Mouse (Mus musculus): ENCODE measurements around the gene Dhcr24. TPM values are rescaled to one million over a fixed set of nuclear protein-coding genes. Genes with fewer than 3 reads are reported as not detected.

Dhcr24 gene
- polyA plus RNA-seq, 1 experiment from 2014 or later: 8.1 TPM

DNA sequence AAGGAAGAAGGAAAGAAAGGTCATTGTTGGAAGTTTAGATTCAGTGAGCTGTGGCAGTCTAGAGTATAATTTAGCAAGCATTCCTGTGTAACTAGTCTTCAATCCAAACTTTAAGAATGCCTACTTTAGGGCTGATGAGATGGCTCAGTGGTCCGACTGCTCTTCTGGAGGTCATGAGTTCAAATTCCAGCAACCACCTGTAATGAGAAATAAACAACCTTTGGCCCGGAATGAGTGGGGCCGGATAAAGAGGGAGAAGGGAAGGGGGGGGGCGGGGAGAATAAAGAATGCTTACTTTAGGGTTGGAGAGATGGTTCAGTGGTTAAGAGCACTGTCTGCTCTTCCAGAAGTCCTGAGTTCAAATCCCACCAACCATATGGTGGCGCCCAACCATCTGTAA, 3.6 kb upstream of the Dhcr24 start:
- H3K4me2 ChIP-seq (ENCODE audit: low read depth, low read length): no peak overlapping the region
- H3K9ac ChIP-seq (ENCODE audit: low read depth, low read length): no peak overlapping the region
- 65% methylated on average over 5 of the region's 5 CpGs for WGBS (ENCODE audit: insufficient replicate concordance)
- H3K27me3 ChIP-seq (ENCODE audit: control insufficient read depth, insufficient read depth, low read depth, low read length): no peaks in the 10 kb centered on the region
- no peak overlapping the region for H3K4me3 ChIP-seq (ENCODE audit: low read depth, low read length)
- no peaks in the 10 kb centered on the region for H3K36me3 ChIP-seq (ENCODE audit: control insufficient read depth, insufficient read depth)
- H3K9me3 ChIP-seq (replicated peaks; ENCODE audit: control insufficient read depth, low read length): no peaks in the 10 kb centered on the region
- no peak for ATAC-seq (ENCODE audit: low read depth)
- H3K27ac ChIP-seq (ENCODE audit: low read length): no peak overlapping the region
- peaks cover 17% of the 10 kb centered on the region for H3K4me1 ChIP-seq (ENCODE audit: control insufficient read depth, low read depth, low read length)

DNA sequence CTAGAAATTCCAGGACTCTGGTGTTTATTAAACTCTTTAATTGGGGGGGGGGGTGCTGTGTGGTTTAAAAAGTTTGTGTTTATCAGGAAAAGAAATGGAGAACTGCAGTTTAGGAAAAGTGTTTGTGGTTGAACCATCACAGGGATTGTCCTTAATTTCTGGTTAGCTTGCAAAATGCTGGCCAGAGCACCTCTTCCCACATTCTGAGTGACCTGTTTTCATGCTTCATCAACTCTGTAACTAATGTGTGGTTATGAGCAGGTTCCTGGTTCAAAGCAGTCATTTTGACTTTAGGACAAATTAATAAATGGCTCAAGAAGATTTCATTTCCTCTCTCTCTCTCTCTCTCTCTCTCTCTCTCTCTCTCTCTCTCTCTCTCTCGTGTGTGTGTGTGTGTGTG, 2.9 kb upstream of the Dhcr24 start:
- Histone ChIP-seq H3K4me2 (ENCODE audit: low read depth, low read length) (no peak overlapping the region), H3K27ac (ENCODE audit: low read length) (no peak overlapping the region), H3K4me1 (ENCODE audit: control insufficient read depth, low read depth, low read length) (peaks cover 24% of the 10 kb centered on the region), H3K4me3 (ENCODE audit: low read depth, low read length) (no peak overlapping the region), H3K36me3 (ENCODE audit: control insufficient read depth, insufficient read depth) (no peaks in the 10 kb centered on the region), H3K27me3 (ENCODE audit: control insufficient read depth, insufficient read depth, low read depth, low read length) (no peaks in the 10 kb centered on the region), H3K9me3 (replicated peaks; ENCODE audit: control insufficient read depth, low read length) (no peaks in the 10 kb centered on the region), H3K9ac (ENCODE audit: low read depth, low read length) (no peak overlapping the region)
- no CpG with 5 or more reads among the region's 1 CpGs for whole genome bisulfite sequencing (ENCODE audit: insufficient replicate concordance)
- ATAC-seq (ENCODE audit: low read depth): no peak

DNA sequence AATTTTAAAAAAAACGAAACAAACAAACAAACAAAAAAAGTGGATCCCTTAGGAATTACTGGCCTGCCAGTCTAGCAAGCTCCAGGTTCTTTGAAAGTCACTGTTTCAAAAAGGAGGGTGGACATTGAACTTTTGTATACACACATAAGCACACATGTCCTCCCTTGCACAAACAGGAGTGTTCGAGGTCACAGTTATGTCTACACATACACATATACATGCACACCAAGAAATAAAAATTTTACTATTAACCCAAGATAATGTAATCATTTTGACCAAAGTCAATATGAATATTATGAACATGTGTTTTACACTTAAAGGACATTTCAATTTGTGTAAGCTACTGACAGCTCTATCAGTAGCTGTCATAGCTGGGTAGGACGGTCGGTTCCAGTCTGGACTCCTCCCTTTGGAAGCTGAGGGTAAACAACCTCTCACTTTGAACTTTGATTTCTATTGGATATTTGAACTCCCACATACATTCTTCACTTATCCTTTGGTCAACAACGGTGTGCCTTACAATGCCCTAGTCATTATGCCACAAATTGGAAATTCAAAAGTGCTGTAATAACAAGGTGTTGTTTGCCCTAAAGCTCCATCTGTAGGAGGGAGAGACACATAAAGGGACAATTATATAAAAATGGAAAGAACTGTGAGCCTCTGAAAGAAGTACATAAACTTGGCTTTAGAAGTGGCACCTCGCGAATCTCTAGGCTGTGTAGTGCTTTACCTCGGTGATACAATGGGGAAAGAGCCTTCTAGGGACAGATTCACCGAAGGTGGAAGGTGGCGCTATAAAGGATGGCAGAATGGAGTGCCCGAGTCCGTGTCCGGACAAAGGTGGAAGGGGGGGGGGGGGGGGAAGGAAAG, 1.3 kb upstream of the Dhcr24 start:
- no peak for ATAC-seq (ENCODE audit: low read depth)
- H3K4me2 ChIP-seq (ENCODE audit: low read depth, low read length): peak overlapping the region; percentile 95
- peaks cover 30% of the 10 kb centered on the region for H3K4me1 ChIP-seq (ENCODE audit: control insufficient read depth, low read depth, low read length)
- H3K9me3 ChIP-seq (replicated peaks; ENCODE audit: control insufficient read depth, low read length): no peaks in the 10 kb centered on the region
- H3K36me3 ChIP-seq (ENCODE audit: control insufficient read depth, insufficient read depth): peaks cover under 1% of the 10 kb centered on the region; the same call in 1 of the 2 replicates
- H3K27me3 ChIP-seq (ENCODE audit: control insufficient read depth, insufficient read depth, low read depth, low read length): no peaks in the 10 kb centered on the region
- H3K9ac ChIP-seq (ENCODE audit: low read depth, low read length): peak overlapping the region; percentile 68
- WGBS (ENCODE audit: insufficient replicate concordance): 27% methylated on average over 13 of the region's 13 CpGs
- H3K27ac ChIP-seq (ENCODE audit: low read length): peak overlapping the region; percentile 86
- H3K4me3 ChIP-seq (ENCODE audit: low read depth, low read length): peak overlapping the region; percentile 85

DNA sequence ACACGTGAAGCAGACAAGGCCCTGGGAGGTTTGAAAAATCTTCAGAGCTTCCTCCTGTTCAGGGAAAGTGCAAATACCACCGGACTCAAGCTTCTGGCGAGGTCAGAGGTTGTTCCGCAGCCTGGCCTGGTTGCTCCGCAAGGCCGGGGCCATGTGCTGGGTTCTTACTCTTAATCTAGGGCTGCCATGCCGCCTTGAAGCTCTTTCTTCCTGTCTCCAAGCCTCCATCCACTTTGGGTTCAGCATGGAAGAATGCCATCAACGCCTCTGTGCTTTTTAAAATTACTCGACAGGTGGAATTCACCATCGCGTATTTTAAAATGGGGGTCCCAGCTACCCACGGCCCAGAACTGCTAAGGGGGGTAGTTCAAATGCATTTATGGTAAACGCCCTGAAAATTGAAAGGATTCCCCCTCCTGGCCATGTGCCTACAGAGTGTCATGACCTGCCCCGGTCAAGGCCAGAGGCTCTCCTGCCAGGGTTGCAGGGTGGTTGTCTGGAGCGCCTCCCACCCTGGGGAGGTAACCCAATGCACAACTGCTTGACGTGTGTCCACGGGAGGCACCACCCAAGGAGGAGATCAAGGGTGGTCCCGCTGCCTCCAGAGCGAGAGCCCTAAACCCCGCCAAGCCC, 509 bp upstream of the Dhcr24 start:
- Histone ChIP-seq H3K4me3 (ENCODE audit: low read depth, low read length) (peak overlapping the region; percentile 85), H3K36me3 (ENCODE audit: control insufficient read depth, insufficient read depth) (peaks cover 7% of the 10 kb centered on the region), H3K4me1 (ENCODE audit: control insufficient read depth, low read depth, low read length) (peaks cover 30% of the 10 kb centered on the region), H3K9me3 (replicated peaks; ENCODE audit: control insufficient read depth, low read length) (no peaks in the 10 kb centered on the region), H3K27ac (ENCODE audit: low read length) (peak overlapping the region; percentile 86), H3K4me2 (ENCODE audit: low read depth, low read length) (peak overlapping the region; percentile 95), H3K9ac (ENCODE audit: low read depth, low read length) (peak overlapping the region; percentile 68), H3K27me3 (ENCODE audit: control insufficient read depth, insufficient read depth, low read depth, low read length) (no peaks in the 10 kb centered on the region)
- peak; percentile 67 for ATAC-seq (ENCODE audit: low read depth)
- 5% methylated on average over 18 of the region's 20 CpGs for WGBS (ENCODE audit: insufficient replicate concordance)

DNA sequence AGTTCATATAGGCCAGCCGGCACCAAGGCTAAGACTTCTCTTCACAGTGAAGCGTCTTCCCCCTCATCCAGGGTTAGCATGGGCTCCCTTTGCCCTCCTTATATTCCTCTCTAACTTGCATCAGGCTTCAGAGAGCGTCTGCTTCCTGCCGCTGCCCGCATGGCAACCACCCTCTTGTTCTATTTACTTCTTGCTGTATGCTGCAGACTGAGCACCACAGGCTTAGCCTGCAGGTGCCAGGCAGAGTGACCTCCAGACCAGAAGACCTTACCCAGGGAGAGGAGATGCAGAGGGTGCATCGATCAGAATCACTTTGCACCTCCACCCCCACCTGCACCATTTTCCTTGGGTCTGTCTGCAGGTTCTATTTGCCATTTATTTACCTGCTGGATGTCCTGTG, 1.2 kb downstream of the Dhcr24 start:
- Histone ChIP-seq H3K9ac (ENCODE audit: low read depth, low read length) (peak overlapping the region; percentile 80), H3K27me3 (ENCODE audit: control insufficient read depth, insufficient read depth, low read depth, low read length) (no peaks in the 10 kb centered on the region), H3K9me3 (replicated peaks; ENCODE audit: control insufficient read depth, low read length) (no peaks in the 10 kb centered on the region), H3K27ac (ENCODE audit: low read length) (peak overlapping the region; percentile 86), H3K4me2 (ENCODE audit: low read depth, low read length) (peak overlapping the region; percentile 95), H3K36me3 (ENCODE audit: control insufficient read depth, insufficient read depth) (peaks cover 10% of the 10 kb centered on the region), H3K4me1 (ENCODE audit: control insufficient read depth, low read depth, low read length) (peaks cover 30% of the 10 kb centered on the region), H3K4me3 (ENCODE audit: low read depth, low read length) (peak overlapping the region; percentile 85)
- 9% methylated on average over 6 of the region's 6 CpGs for WGBS (ENCODE audit: insufficient replicate concordance)
- no peak for ATAC-seq (ENCODE audit: low read depth)

DNA sequence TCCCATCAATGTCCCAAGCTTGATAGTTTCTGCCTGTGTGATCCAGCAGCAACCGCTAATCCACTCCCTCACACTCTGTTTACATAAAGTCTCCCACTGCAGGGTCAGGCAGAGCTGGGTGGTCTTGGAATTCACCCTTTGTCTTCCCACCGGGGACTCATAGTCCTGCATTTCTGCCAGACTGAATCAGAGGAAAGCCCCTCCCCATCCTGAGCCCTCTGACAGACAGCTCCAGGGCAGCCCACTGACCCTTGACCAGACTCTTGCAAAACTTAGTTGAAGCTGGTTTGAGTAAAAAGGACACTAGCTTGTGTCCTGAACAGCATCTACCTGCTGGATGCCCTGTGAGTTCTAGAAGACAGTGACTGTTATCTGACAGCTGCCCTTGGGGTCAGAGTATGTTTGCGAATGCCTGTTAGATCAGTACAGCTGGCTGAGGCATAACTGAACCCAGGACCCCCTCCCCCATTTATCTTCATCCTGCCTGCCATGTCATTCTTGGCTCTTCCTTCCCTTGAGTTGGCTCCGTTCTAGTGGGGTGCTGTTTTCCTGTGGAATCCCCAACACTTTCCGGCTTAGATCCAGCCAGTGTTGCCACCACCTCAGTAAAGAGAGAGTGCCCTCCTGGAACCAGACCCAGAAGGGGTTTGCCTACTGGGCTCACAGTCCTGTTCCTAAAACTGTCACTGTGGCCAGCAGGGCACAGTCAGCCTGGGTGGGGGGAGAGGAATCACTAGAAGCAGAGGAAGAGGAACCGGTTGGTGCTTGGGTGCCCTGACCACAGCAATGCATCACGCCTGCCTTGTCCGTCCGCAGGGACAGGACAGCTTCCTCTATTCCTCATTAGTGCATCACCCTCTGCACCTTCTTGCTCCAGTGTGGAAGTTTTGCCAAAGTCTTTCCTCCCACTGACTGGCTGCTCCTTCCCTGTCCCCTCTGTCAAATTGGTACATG, 2.3 kb downstream of the Dhcr24 start:
- ATAC-seq (ENCODE audit: low read depth): peak; percentile 2; the same call in 1 of the 2 replicates
- H3K9ac ChIP-seq (ENCODE audit: low read depth, low read length): no peak overlapping the region; the same call in none of the 2 replicates
- H3K4me3 ChIP-seq (ENCODE audit: low read depth, low read length): peak overlapping the region; percentile 85
- no peaks in the 10 kb centered on the region for H3K27me3 ChIP-seq (ENCODE audit: control insufficient read depth, insufficient read depth, low read depth, low read length)
- H3K9me3 ChIP-seq (replicated peaks; ENCODE audit: control insufficient read depth, low read length): no peaks in the 10 kb centered on the region
- H3K4me2 ChIP-seq (ENCODE audit: low read depth, low read length): peak overlapping the region; percentile 95
- 33% methylated on average over 9 of the region's 9 CpGs for WGBS (ENCODE audit: insufficient replicate concordance)
- H3K36me3 ChIP-seq (ENCODE audit: control insufficient read depth, insufficient read depth): peaks cover 19% of the 10 kb centered on the region
- H3K4me1 ChIP-seq (ENCODE audit: control insufficient read depth, low read depth, low read length): peaks cover 30% of the 10 kb centered on the region
- H3K27ac ChIP-seq (ENCODE audit: low read length): 0 out of 2 replicates have a peak overlapping the region, but pooled peaks have one; percentile 43

DNA sequence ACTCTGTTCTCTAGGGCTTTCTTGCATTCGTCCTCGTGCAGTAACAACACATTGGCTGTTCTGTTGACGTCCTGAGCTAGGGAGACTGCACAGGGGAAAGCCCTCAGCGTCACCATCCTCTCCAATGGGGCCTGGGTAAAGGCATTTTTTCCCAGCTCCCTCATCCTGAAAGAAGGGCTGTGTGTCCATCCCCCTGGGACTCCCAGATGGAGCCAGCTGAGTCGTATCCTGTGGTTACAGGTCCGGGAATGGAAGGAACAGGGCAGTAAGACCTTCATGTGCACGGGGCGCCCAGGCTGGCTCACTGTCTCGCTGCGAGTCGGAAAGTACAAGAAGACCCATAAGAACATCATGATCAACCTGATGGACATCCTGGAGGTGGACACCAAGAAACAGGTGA, 3.3 kb downstream of the Dhcr24 start:
- peaks cover 19% of the 10 kb centered on the region for H3K36me3 ChIP-seq (ENCODE audit: control insufficient read depth, insufficient read depth)
- 86% methylated on average over 11 of the region's 11 CpGs for WGBS (ENCODE audit: insufficient replicate concordance)
- H3K9me3 ChIP-seq (replicated peaks; ENCODE audit: control insufficient read depth, low read length): no peaks in the 10 kb centered on the region
- H3K27ac ChIP-seq (ENCODE audit: low read length): no peak overlapping the region
- H3K4me3 ChIP-seq (ENCODE audit: low read depth, low read length): peak overlapping the region; percentile 85
- no peaks in the 10 kb centered on the region for H3K27me3 ChIP-seq (ENCODE audit: control insufficient read depth, insufficient read depth, low read depth, low read length)
- H3K9ac ChIP-seq (ENCODE audit: low read depth, low read length): no peak overlapping the region
- ATAC-seq (ENCODE audit: low read depth): no peak
- H3K4me1 ChIP-seq (ENCODE audit: control insufficient read depth, low read depth, low read length): peaks cover 30% of the 10 kb centered on the region
- peak overlapping the region; percentile 95 for H3K4me2 ChIP-seq (ENCODE audit: low read depth, low read length)

DNA sequence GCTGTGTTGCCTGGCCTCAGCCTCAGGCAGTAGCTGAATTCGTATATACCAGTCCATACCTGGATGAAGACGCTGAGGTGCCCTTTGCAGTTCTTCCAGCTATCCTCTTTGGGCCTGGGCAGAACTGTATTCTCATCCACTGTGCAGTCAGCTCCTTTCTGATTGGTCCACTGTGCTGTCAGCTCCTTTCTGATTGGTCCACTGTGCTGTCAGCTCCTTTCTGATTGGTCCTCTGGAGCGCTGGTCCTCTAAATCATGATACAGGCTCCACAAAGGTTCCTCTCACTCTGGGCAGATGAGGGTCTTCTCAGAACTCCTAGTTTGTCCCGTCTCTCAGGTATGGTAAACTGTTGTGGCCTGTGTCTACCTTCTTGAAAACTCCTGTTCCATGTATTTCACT, 8.8 kb downstream of the Dhcr24 start:
- no peak overlapping the region for H3K4me3 ChIP-seq (ENCODE audit: low read depth, low read length)
- H3K4me2 ChIP-seq (ENCODE audit: low read depth, low read length): no peak overlapping the region
- no peak overlapping the region for H3K9ac ChIP-seq (ENCODE audit: low read depth, low read length)
- no peaks in the 10 kb centered on the region for H3K9me3 ChIP-seq (replicated peaks; ENCODE audit: control insufficient read depth, low read length)
- WGBS (ENCODE audit: insufficient replicate concordance): 82% methylated on average over 4 of the region's 4 CpGs
- H3K4me1 ChIP-seq (ENCODE audit: control insufficient read depth, low read depth, low read length): no peaks in the 10 kb centered on the region
- ATAC-seq (ENCODE audit: low read depth): no peak
- no peaks in the 10 kb centered on the region for H3K27me3 ChIP-seq (ENCODE audit: control insufficient read depth, insufficient read depth, low read depth, low read length)
- peaks cover 29% of the 10 kb centered on the region for H3K36me3 ChIP-seq (ENCODE audit: control insufficient read depth, insufficient read depth)
- 0 out of 2 replicates have a peak overlapping the region, but pooled peaks have one; percentile 24 for H3K27ac ChIP-seq (ENCODE audit: low read length)
